Mouse (Mus musculus) C2C12 (cell line): ENCODE measurements at regions not wholly inside any gene's neighbourhood (a gene's known extent, or its start where the extent isn't known, plus 50 kb on each side); places are given as distances from the start of the nearest gene placed in this dataset.

ENCODE experiments used
- H3K27me3 ChIP-seq: one replicate; pipeline ENCODE4 v1.6.1; 2011; ENCODE audit not compliant: control insufficient read depth, insufficient read depth, insufficient read length
- H3K36me3 ChIP-seq: one replicate; pipeline ENCODE4 v1.6.1; 2011; ENCODE audit not compliant: control insufficient read depth, insufficient read depth
- H3K4me3 ChIP-seq: one replicate; pipeline ENCODE4 v1.5.1; 2011; ENCODE audit warnings: mild to moderate bottlenecking, control low read depth; ENCODE audit not compliant: poor library complexity, insufficient read depth, severe bottlenecking
- H3K79me2 ChIP-seq: one replicate; pipeline ENCODE4 v1.6.1; 2011; ENCODE audit not compliant: control insufficient read depth, insufficient read depth
- H3K79me3 ChIP-seq: one replicate; pipeline ENCODE4 v1.6.1; 2011; ENCODE audit warnings: low read depth, control low read depth
- H3ac ChIP-seq: one replicate; pipeline ENCODE3; 2011; ENCODE audit warnings: low read depth; ENCODE audit not compliant: control insufficient read depth, insufficient read length
- CEBPB ChIP-seq: IDR thresholded peaks from one replicate; pipeline ENCODE4 v1.6.1; 2011; ENCODE audit warnings: low read depth, mild to moderate bottlenecking, control low read depth, moderate library complexity
- CTCF ChIP-seq: IDR thresholded peaks from one replicate; pipeline ENCODE4 v1.5.1; 2011; ENCODE audit not compliant: control insufficient read depth, insufficient read depth, insufficient read length
- FOSL1 ChIP-seq: IDR thresholded peaks from one replicate; pipeline ENCODE4 v1.8.0; 2011; ENCODE audit warnings: mild to moderate bottlenecking, low read length; ENCODE audit not compliant: poor library complexity, insufficient read depth, severe bottlenecking
- MAX ChIP-seq: IDR thresholded peaks from one replicate; pipeline ENCODE4 v1.6.1; 2011; ENCODE audit warnings: mild to moderate bottlenecking, control low read depth
- MYOD1 ChIP-seq: IDR thresholded peaks from one replicate; pipeline ENCODE4 v1.6.1; 2011; ENCODE audit warnings: low read depth; ENCODE audit not compliant: control insufficient read depth, insufficient read length
- MYOG ChIP-seq: IDR thresholded peaks from one replicate; pipeline ENCODE4 v1.6.1; 2011; ENCODE audit not compliant: control insufficient read depth, insufficient read length; ENCODE audit errors: extremely low read depth
- USF1 ChIP-seq: IDR thresholded peaks from one replicate; pipeline ENCODE4 v1.6.1; 2011; ENCODE audit warnings: low read depth, mild to moderate bottlenecking, control low read depth, moderate library complexity

- Histone ChIP-seq H3K4me3 (no peak overlapping the region), H3K27me3 (no peaks in the 10 kb centered on the region)
- TF ChIP-seq CTCF = no peak
- TF ChIP-seq MYOD1 = no peak
- TF ChIP-seq CEBPB = no peak
- no peak for TF ChIP-seq FOSL1
- TF ChIP-seq MYOG = no peak
- TF ChIP-seq USF1 = no peak
- no peak for TF ChIP-seq MAX
Measured at GRCm38 (mm10) chr6:6466231-6466630, 112.2 kb downstream of the Sem1 start.

GRCm38 (mm10) chr6:6463807-6464470, 114.5 kb downstream of the Sem1 start:
- Histone ChIP-seq H3K27me3 (no peaks in the 10 kb centered on the region), H3K79me2 (no peaks in the 10 kb centered on the region), H3K36me3 (no peaks in the 10 kb centered on the region), H3K4me3 (no peak overlapping the region), H3ac (no peak overlapping the region), H3K79me3 (no peaks in the 10 kb centered on the region)
- TF ChIP-seq FOSL1 (no peak), MYOD1 (no peak), CEBPB (no peak), MYOG (no peak), USF1 (no peak), CTCF (no peak), MAX (no peak)

More at GRCm38 (mm10) chr6:6466231-6466630, 112.2 kb downstream of the Sem1 start:
- no peaks in the 10 kb centered on the region for H3K36me3 ChIP-seq
- H3K79me3 ChIP-seq = no peaks in the 10 kb centered on the region
- no peak overlapping the region for H3ac ChIP-seq
- H3K79me2 ChIP-seq = no peaks in the 10 kb centered on the region

GRCm38 (mm10) chr6:6459918-6460239, 118.6 kb downstream of the Sem1 start:
- H3K79me3 ChIP-seq = no peaks in the 10 kb centered on the region
- no peak for TF ChIP-seq CTCF
- no peak for TF ChIP-seq MYOG
- no peak for TF ChIP-seq USF1
- no peak for TF ChIP-seq MAX
- no peak for TF ChIP-seq MYOD1
- TF ChIP-seq FOSL1 = no peak
- no peak for TF ChIP-seq CEBPB

GRCm38 (mm10) chr6:6459006-6459917, 119.2 kb downstream of the Sem1 start:
- TF ChIP-seq CEBPB (no peak), FOSL1 (no peak), MAX (no peak), MYOG (no peak)
- H3K27me3 ChIP-seq = no peaks in the 10 kb centered on the region
- no peaks in the 10 kb centered on the region for H3K79me3 ChIP-seq
- H3ac ChIP-seq = no peak overlapping the region
- no peak overlapping the region for H3K4me3 ChIP-seq
- H3K36me3 ChIP-seq = no peaks in the 10 kb centered on the region
- H3K79me2 ChIP-seq = no peaks in the 10 kb centered on the region

More at GRCm38 (mm10) chr6:6459918-6460239, 118.6 kb downstream of the Sem1 start:
- no peaks in the 10 kb centered on the region for H3K27me3 ChIP-seq
- no peaks in the 10 kb centered on the region for H3K79me2 ChIP-seq
- H3K4me3 ChIP-seq = no peak overlapping the region
- no peaks in the 10 kb centered on the region for H3K36me3 ChIP-seq
- H3ac ChIP-seq = no peak overlapping the region

GRCm38 (mm10) chr6:6457726-6458125, 120.7 kb downstream of the Sem1 start:
- Histone ChIP-seq H3ac (no peak overlapping the region), H3K36me3 (no peaks in the 10 kb centered on the region), H3K79me3 (no peaks in the 10 kb centered on the region), H3K4me3 (no peak overlapping the region), H3K27me3 (no peaks in the 10 kb centered on the region), H3K79me2 (no peaks in the 10 kb centered on the region)
- TF ChIP-seq CEBPB = no peak
- no peak for TF ChIP-seq MAX
- TF ChIP-seq MYOD1 = no peak
- no peak for TF ChIP-seq USF1
- TF ChIP-seq CTCF = no peak
- TF ChIP-seq MYOG = no peak
- no peak for TF ChIP-seq FOSL1
